Mouse (Mus musculus) embryonic fibroblast, embryonic 13.5 days (primary cell): ENCODE results near the gene Rgl1. TPM values are rescaled to one million over a fixed set of nuclear protein-coding genes. Genes with fewer than 3 reads are reported as not detected.

Experiments
- H3K27ac ChIP-seq: 2 replicates; pipeline ENCODE4 v1.5.1; 2012; ENCODE audit warnings: low read length, control low read depth, inconsistent platforms; ENCODE audit not compliant: insufficient read depth
- H3K4me1 ChIP-seq: 2 replicates; pipeline ENCODE4 v1.6.1; 2011; ENCODE audit warnings: low read length; ENCODE audit not compliant: control insufficient read depth, insufficient read depth
- H3K4me3 ChIP-seq: 2 replicates; pipeline ENCODE4 v1.5.1; 2011; ENCODE audit warnings: mild to moderate bottlenecking, control low read depth, low read length; ENCODE audit not compliant: insufficient read depth
- CTCF ChIP-seq: IDR thresholded peaks from 2 replicates; pipeline ENCODE4 v1.5.1; 2011; ENCODE audit warnings: mild to moderate bottlenecking, control low read depth, low read length, moderate library complexity, borderline replicate concordance; ENCODE audit not compliant: insufficient read depth
- POLR2A ChIP-seq: IDR thresholded peaks from 2 replicates; pipeline ENCODE4 v1.6.1; 2011; ENCODE audit warnings: low read depth, mild to moderate bottlenecking, control low read depth, low read length, moderate library complexity
- polyA plus RNA-seq: library from polyadenylated mRNA; stranded (reverse); fragments of >200 nt; gene quantifications from 2 replicates; pipeline ENCODE4 v1.2.4, GENCODE M21; 2011; ENCODE audit warnings: low read depth; ENCODE audit not compliant: missing spikeins, insufficient read length

The Rgl1 gene
- polyA plus RNA-seq, 1 experiment, result 53.6 TPM

DNA sequence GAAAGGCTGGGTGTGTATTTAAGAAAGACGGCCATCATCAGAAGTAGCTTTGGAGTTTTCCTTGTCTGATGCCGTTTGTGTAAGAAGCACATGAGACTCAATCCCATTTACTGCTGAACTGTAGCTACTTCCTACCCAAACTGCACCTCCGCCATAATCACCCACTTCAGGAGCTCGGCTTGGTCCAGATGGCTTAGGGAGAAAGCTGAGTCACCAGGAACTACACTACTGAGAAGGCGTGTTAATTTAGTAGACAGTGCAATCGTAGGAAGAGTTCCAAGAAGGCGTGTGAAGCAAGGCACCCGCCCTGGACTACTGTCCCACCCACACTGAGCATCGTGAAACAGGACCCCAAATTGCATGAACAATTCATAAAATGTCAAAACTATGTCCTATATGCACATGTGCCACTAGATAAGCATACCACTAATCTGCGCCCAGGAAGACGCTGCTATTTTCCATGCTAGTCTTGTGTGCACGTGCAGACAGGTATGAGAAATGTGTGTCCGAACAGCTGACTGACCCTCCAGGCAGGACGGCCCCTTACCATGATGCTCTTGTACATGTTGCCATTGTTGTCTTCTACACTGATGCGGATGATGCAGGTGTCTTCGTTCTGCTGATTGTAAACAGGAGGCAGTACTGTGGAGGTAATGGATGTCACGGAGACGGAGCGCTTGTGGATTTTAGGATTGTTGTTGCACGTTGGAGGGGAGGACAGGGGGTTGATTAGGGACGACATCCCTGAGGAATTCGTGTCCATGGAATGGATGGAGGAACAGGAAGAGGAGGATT is 241.9 kb downstream of the Rgl1 start:
- H3K27ac ChIP-seq, result no peak overlapping the region
- H3K4me1 ChIP-seq, result peaks cover 20% of the 10 kb centered on the region
- no peak overlapping the region for H3K4me3 ChIP-seq
- TF ChIP-seq CTCF (no peak), POLR2A (no peak)

DNA sequence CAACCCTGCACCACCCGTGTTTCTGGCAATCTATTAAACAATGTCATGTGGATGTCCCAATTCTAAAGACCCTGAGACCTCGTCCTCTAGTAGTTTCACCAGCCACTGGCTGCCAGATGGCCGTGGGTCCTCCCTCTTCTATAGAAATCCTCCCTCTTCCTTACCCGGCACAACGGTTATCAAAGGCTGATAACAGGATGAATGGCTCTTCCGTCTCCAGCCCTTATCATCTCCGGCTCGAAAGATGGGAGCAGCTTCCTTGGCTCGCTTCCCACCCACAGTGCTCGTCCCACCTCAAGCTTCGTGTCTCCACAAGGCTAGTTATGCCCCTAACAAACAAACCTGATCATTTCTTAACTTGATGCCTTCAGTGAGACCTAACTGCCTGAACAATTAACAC is 242.9 kb downstream of the Rgl1 start:
- Histone ChIP-seq H3K4me1 (peaks cover 20% of the 10 kb centered on the region), H3K27ac (no peak overlapping the region), H3K4me3 (no peak overlapping the region)
- TF ChIP-seq CTCF (no peak), POLR2A (no peak)

DNA sequence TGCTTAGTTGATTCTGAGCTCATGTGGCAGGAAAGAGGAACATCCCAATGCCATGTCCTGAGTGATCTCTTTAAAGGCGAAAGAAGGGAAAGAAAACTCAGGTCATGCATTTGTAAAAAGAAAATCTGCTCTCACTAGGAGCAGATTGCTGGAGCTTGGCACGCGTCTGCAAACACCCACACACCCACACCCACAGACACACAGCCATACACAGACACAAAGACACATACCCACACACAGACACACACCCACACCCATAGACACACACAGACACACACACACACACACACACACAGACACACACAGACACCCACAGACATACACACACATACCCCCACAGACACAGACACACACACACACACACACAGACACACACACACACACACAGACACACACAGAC is 243.9 kb downstream of the Rgl1 start:
- Histone ChIP-seq H3K4me1 (peaks cover 18% of the 10 kb centered on the region), H3K4me3 (no peak overlapping the region), H3K27ac (no peak overlapping the region)
- TF ChIP-seq POLR2A, result no peak
- no peak for TF ChIP-seq CTCF

DNA sequence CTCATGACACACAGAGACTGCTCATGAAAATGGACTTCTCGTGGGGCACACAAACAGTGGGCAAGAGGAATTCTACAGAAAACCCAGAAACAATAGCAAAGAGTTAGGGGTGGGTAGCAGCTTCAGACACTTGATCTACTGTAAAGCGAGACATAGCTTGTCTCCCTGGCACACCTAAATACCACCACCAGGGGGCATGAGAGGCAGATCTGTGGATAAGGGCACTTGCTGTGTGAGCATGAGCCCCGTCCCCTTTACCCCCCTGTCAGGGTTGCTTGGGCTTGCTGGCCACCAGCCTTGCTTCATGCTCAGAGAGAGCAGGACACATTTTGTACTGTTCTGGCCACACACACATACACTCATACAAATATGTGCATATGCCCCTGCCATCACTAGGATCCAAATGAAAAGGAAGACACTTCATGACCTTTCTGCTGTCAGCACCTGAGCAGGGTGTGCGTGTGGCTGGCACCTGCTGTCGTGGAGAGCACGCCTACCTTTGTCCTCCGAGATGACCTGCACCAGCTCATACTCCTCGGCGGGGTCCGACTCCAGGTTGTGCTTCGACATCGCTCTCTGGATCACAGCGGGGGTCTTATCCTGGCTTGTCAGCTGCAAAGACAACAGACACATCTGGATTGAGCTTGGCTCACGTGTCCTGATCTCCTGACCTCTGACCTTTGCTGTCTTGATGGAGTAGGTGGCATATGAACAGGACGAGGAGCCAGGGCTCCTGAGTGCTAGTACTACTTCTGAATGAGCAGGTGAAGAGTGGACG is 245.2 kb downstream of the Rgl1 start:
- Histone ChIP-seq H3K27ac (no peak overlapping the region), H3K4me3 (no peak overlapping the region), H3K4me1 (peaks cover 11% of the 10 kb centered on the region)
- TF ChIP-seq POLR2A (no peak), CTCF (peak; percentile 61; the same call in 1 of the 2 replicates)

DNA sequence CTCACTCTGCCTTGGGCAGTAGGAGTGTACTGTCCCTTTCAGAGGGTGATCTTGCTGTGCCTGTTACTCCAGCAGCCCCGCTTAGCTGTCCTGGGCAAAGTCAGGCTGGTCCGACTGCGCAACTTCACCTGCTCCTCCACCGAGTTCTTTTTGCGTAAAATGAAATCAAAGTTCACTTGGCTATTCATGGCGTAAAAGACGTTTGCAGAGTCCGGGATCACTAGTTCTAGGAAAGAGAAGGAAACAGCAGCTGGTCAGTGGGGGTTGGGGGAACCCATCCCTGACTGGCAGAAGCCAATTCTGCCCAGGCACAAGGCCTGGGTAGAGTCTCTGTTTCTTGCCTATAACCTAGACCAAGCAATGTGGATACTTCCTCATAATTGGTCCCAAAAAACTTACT is 247.2 kb downstream of the Rgl1 start:
- H3K4me3 ChIP-seq, result no peak overlapping the region
- H3K4me1 ChIP-seq, result no peaks in the 10 kb centered on the region
- H3K27ac ChIP-seq, result no peak overlapping the region
- no peak for TF ChIP-seq CTCF
- TF ChIP-seq POLR2A, result no peak

DNA sequence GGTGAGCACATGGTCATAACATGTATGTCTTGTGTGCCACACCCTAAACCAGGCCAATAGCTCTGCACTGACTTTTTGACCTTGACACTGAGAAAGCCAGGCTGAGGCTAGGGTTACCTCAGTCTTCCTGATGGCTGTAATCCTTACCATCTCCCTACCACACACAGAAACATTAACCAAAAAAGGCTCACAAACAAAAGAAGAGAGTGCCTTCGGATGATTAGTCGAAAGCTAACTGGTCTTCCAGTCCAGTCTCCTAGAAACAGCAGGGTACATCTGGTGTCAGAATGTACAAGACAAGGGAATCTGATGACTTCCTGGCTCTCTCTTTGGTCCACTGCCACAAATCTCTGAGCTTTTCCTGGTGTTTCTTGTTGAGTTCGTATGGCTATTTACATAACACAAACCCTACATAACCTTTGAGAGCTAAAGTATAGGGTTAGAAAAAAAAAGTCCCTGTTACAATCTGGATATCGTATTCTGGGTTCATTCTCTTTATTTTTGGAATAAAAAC is 249.0 kb downstream of the Rgl1 start:
- Histone ChIP-seq H3K4me1 (no peaks in the 10 kb centered on the region), H3K27ac (no peak overlapping the region), H3K4me3 (no peak overlapping the region)
- TF ChIP-seq POLR2A, result no peak
- TF ChIP-seq CTCF, result no peak

DNA sequence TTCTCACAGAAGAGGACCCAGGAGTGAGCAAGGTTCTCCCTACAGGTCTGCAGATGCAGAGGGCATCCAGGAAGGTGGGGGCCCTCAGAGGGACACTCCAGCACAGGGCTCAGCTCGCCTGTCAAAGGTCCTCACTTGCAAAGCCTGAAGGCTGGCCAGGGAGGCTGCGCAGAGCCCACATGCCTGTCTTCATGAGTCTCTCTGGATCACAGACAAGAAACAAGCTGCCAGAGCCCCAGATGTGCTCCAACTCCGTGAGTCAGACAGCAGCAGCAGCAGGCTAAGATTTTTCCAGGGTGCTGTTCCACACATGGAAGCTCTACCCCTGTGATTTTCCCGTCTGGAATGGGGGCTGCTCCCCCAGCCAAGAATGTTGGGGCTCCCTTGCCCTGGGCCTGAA is 251.9 kb downstream of the Rgl1 start:
- no peak for TF ChIP-seq CTCF
- no peak for TF ChIP-seq POLR2A
- Histone ChIP-seq H3K27ac (peak overlapping the region; percentile 1; the same call in 1 of the 2 replicates), H3K4me1 (no peaks in the 10 kb centered on the region), H3K4me3 (no peak overlapping the region)

DNA sequence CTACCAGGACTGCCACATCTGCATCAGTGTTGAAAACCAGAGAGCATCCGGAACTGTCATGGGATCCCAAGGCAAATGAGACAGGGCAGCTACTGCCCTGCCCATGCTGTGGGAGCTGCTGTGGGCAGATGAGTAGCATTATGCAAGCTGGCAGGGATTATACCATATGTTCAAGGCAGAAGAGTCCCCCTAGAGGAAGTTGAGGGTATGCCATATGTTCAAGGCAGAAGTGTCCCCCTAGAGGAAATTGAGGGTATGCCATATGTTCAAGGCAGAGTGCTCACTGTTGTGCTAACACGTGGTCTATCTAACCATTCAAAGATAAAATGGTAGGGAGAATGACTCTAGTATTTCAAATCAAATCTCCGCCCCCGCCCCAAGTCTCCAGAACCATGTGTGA is 254.9 kb downstream of the Rgl1 start:
- TF ChIP-seq CTCF (no peak), POLR2A (no peak)
- Histone ChIP-seq H3K27ac (no peak overlapping the region), H3K4me3 (no peak overlapping the region), H3K4me1 (no peaks in the 10 kb centered on the region)

DNA sequence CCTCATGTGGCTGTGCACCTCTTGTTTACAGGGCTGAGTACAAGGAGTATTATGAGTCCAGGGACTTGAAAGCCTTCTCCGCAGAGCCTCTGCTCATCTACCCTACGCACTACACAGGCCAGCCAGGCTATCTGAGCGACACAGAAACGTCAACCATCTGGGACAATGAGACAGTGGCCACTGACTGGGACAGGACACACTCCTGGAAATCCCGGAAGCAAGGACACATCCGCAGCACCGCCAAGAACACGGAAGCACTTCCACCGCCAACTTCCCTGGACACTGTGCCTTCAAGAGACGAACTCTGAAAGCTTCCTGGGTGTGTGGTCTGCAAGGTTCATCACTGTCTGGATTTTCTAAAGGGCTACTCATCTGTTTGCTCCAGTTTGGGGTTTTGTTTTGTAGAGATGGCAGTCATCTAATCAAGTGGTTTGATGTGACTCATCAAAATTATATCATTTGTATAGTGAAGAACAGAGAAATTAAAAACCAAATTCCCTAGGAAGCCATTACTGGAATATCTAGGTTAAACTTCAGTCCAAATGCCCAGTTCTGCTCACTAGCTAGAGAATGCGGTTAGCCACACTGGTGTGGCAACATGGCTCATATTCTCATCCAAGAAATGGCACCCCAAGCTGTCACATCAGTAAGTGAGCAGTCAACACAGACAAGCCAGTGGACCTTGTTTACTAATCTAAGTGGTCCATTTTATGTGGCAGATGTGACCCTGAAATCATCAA is 257.5 kb downstream of the Rgl1 start:
- TF ChIP-seq POLR2A (no peak), CTCF (no peak)
- Histone ChIP-seq H3K4me1 (no peaks in the 10 kb centered on the region), H3K4me3 (no peak overlapping the region), H3K27ac (no peak overlapping the region)

DNA sequence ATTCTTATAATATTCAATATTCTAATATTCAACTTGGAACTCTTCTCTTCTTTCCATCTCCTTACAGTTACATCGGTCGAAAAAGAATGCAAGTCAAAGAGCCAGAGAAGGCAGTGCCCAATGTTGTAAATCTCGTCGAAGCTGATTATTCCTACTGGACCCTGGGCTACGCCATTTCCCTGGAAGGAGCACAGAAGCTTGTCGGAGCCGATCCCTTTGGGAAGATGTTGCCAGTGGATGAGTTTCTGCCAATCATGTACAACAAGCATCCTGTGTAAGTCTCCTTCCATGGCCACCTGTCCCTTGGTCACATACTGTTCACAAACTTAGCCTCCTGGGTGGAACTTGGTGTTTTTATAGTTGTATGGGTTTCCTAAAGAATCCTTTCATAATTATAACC is 259.4 kb downstream of the Rgl1 start:
- Histone ChIP-seq H3K4me1 (no peaks in the 10 kb centered on the region), H3K27ac (no peak overlapping the region), H3K4me3 (no peak overlapping the region)
- TF ChIP-seq CTCF (no peak), POLR2A (no peak)
